Mouse (Mus musculus) urinary bladder, postnatal 4 days (tissue): Measurements from ENCODE around the gene Vmn2r80.
A peak's percentile ranks its signal among the peaks of the same experiment; 100 is the strongest.
"Not testable (repeated sequence)": the region's sequence is repeated elsewhere in the genome, so short reads cannot be mapped to it uniquely, and the experiment has no call there.

Experiments
- DNase-seq, 2 experiments: peaks; one replicate each; pipeline ENCODE4 v3.0.0; 2021 to 2022; ENCODE audit warnings: low spot score in 2 of 2

The Vmn2r80 gene

GRCm38 (mm10) chr10:79148469-79148868, at the start of gene Vmn2r80:
Vmn2r80 (plus strand) TSS chr10:79148769.
- not testable (repeated sequence) for DNase-seq

GRCm38 (mm10) chr10:79106325-79107282, 42.0 kb upstream of the Vmn2r80 start:
- DNase-seq: no peak

- no peak for DNase-seq
Observed at GRCm38 (mm10) chr10:79107531-79107930, 41.0 kb upstream of the Vmn2r80 start.

- DNase-seq: no peak
Observed at GRCm38 (mm10) chr10:79109156-79109555, 39.4 kb upstream of the Vmn2r80 start.

- no peak for DNase-seq
Observed at GRCm38 (mm10) chr10:79110482-79110881, 38.1 kb upstream of the Vmn2r80 start.

GRCm38 (mm10) chr10:79115085-79115484, 33.5 kb upstream of the Vmn2r80 start:
- no peak for DNase-seq

GRCm38 (mm10) chr10:79116125-79116849, 32.3 kb upstream of the Vmn2r80 start:
- peak in 1 of 2 experiments; percentile 18 for DNase-seq

- no peak for DNase-seq
Observed at GRCm38 (mm10) chr10:79151602-79152001, 3.0 kb downstream of the Vmn2r80 start.

- DNase-seq: not testable (repeated sequence)
Observed at GRCm38 (mm10) chr10:79199973-79200372, 51.4 kb downstream of the Vmn2r80 start.

- DNase-seq: no peak
Observed at GRCm38 (mm10) chr10:79220432-79220831, 71.9 kb downstream of the Vmn2r80 start.

GRCm38 (mm10) chr10:79221606-79222005, 73.0 kb downstream of the Vmn2r80 start:
- DNase-seq: no peak

- no peak for DNase-seq
Observed at GRCm38 (mm10) chr10:79222214-79222613, 73.6 kb downstream of the Vmn2r80 start.
